Mouse (Mus musculus) spleen, postnatal 10 days (tissue): ENCODE data around the gene Syt15.
"Not testable (repeated sequence)": the region's sequence is repeated elsewhere in the genome, so short reads cannot be mapped to it uniquely, and the experiment has no call there.

Experiments
- DNase-seq, 2 experiments: peaks; one replicate each; pipeline ENCODE4 v3.0.0; 2021 to 2022; ENCODE audit warnings: low spot score in 2 of 2

The Syt15 gene

GRCm38 (mm10) chr14:34227981-34228380, 8.6 kb downstream of the Syt15 start:
- DNase-seq, result no peak

- DNase-seq, result no peak
Observed at GRCm38 (mm10) chr14:34228830-34229506, 9.6 kb downstream of the Syt15 start.

GRCm38 (mm10) chr14:34232340-34232739, 12.9 kb downstream of the Syt15 start:
- no peak for DNase-seq

- no peak for DNase-seq
Observed at GRCm38 (mm10) chr14:34232866-34233680, 13.7 kb downstream of the Syt15 start.

- DNase-seq, result no peak
Observed at GRCm38 (mm10) chr14:34233846-34234245, 14.5 kb downstream of the Syt15 start.

- DNase-seq, result peak in 1 of 2 experiments; percentile 38
Observed at GRCm38 (mm10) chr14:34234630-34235380, 15.4 kb downstream of the Syt15 start.

GRCm38 (mm10) chr14:34240263-34240662, 20.9 kb downstream of the Syt15 start:
- DNase-seq, result no peak

GRCm38 (mm10) chr14:34240676-34241075, 21.3 kb downstream of the Syt15 start:
- no peak for DNase-seq

- no peak for DNase-seq
Observed at GRCm38 (mm10) chr14:34252470-34253145, 33.2 kb downstream of the Syt15 start.

GRCm38 (mm10) chr14:34253261-34253660, 33.9 kb downstream of the Syt15 start:
- DNase-seq, result no peak

- not testable (repeated sequence) for DNase-seq
Observed at GRCm38 (mm10) chr14:34258525-34258924, 39.1 kb downstream of the Syt15 start.

- no peak for DNase-seq
Observed at GRCm38 (mm10) chr14:34268046-34268445, 48.7 kb downstream of the Syt15 start.

GRCm38 (mm10) chr14:34273280-34273679, 53.9 kb downstream of the Syt15 start:
- no peak for DNase-seq

- DNase-seq, result no peak
Observed at GRCm38 (mm10) chr14:34274141-34274540, 54.7 kb downstream of the Syt15 start.

- DNase-seq, result no peak
Observed at GRCm38 (mm10) chr14:34275225-34275624, 55.8 kb downstream of the Syt15 start.

- no peak for DNase-seq
Observed at GRCm38 (mm10) chr14:34279726-34280125, 60.3 kb downstream of the Syt15 start.
